Mouse (Mus musculus) bone marrow, adult 2 months (tissue): ENCODE results near the gene Dlg2.

Experiments
- CTCF ChIP-seq: fragments of 200-500 bp; IDR thresholded peaks from 2 replicates; pipeline ENCODE4 v1.5.1; 2011; ENCODE audit warnings: low read length, control low read depth; ENCODE audit not compliant: control insufficient read depth, insufficient read depth
- POLR2A ChIP-seq: fragments of 200-500 bp; IDR thresholded peaks from 2 replicates; pipeline ENCODE4 v1.6.1; 2011; ENCODE audit warnings: low read depth, mild to moderate bottlenecking, control low read depth, low read length, borderline replicate concordance; ENCODE audit not compliant: control insufficient read depth

GRCm38 (mm10) chr7:92428629-92429028, 1952.2 kb downstream of the Dlg2 start:
- no peak for TF ChIP-seq CTCF
- no peak for TF ChIP-seq POLR2A
